Mouse (Mus musculus) megakaryocyte, embryonic 14.5 days (primary cell): ENCODE data around the gene Ddx41. TPM values are rescaled to one million over a fixed set of nuclear protein-coding genes. Genes with fewer than 3 reads are reported as not detected.
"Not testable (repeated sequence)": the region's sequence is repeated elsewhere in the genome, so short reads cannot be mapped to it uniquely, and the experiment has no call there.

ENCODE experiments used
- H3K27me3 ChIP-seq: replicated peaks from 2 replicates; pipeline ENCODE3; 2012; ENCODE audit warnings: inconsistent platforms
- H3K36me3 ChIP-seq: replicated peaks from 2 replicates; pipeline ENCODE3; 2012; ENCODE audit warnings: low read length, inconsistent platforms, mixed read lengths
- H3K4me1 ChIP-seq: 2 replicates; pipeline ENCODE4 v1.6.1; 2012; ENCODE audit warnings: inconsistent platforms
- H3K4me3 ChIP-seq: replicated peaks from 2 replicates; pipeline ENCODE3; 2012; ENCODE audit warnings: moderate library complexity, mild to moderate bottlenecking, inconsistent platforms
- H3K9me3 ChIP-seq: 2 replicates; pipeline ENCODE4 v1.6.1; 2012; ENCODE audit warnings: inconsistent platforms
- FLI1 ChIP-seq: IDR thresholded peaks from 2 replicates; pipeline ENCODE4 v1.6.1; 2012; ENCODE audit warnings: low read length, inconsistent platforms, mixed read lengths
- GATA1 ChIP-seq: IDR thresholded peaks from 3 replicates; pipeline ENCODE4 v1.6.1; 2012; ENCODE audit warnings: mixed read lengths, low read length, inconsistent platforms, borderline replicate concordance
- polyA plus RNA-seq: library from polyadenylated mRNA; stranded (reverse); fragments of >175 nt; gene quantifications from 2 replicates; pipeline ENCODE4 v1.2.3, GENCODE M21; 2012; ENCODE audit warnings: low replicate concordance; ENCODE audit not compliant: insufficient read depth

Gene Ddx41
- polyA plus RNA-seq, 1 experiment: 49.7 TPM

DNA sequence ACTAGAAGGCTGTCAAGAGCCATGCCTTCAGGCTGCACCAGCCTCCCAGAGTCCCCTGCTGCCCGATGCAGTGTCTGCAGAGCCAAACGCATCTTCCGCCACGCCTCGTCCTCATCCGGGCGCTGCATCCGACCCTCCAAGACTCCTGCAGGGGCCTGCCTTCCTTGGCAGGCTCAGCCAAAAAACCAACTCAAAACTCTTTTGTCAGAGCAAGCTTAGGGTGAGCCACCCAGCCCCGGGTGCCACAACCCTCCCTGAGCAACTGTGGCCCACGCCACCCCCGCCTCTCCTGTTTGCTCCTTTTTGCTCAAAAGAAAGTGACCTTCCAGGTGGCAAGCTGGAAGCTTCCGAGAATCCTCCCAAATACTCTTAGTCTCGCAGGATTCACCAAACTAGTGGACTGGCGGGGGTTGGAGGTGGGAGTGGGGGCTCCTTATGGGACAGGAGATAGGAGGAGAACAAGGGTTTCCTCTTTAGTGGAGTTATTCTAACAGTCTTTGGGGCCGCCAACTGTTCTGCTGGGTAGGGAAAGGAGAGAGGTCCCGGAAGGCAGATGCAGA, 33.3 kb upstream of the Ddx41 start:
- Histone ChIP-seq H3K9me3 (peaks cover 3% of the 10 kb centered on the region; the same call in 1 of the 2 replicates), H3K4me1 (peaks cover 51% of the 10 kb centered on the region), H3K36me3 (peaks cover 52% of the 10 kb centered on the region), H3K4me3 (peak overlapping the region; percentile 97), H3K27me3 (no peaks in the 10 kb centered on the region)
- TF ChIP-seq GATA1 (no peak), FLI1 (no peak)

DNA sequence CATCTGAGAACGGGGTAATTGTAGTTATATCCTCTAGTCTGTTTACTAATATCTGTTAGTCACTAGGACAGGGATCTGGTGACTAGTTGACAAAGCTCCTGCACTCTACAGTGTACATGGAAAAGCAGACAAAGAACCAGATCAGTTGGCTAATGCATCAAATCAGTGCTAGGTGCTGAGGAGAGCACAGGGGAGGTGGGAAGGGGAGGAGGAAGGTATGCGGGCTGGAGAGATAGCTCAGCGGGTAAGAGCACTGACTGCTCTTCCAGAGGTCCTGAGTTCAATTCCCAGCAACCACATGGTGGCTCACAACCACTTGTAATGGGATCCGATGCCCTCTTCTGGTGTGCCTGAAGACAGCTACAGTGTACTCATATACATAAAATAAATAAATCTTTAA, 32.1 kb upstream of the Ddx41 start:
- H3K4me3 ChIP-seq, H3K27me3 ChIP-seq, H3K9me3 ChIP-seq: not testable (repeated sequence)
- Histone ChIP-seq H3K4me1 (peaks cover 49% of the 10 kb centered on the region), H3K36me3 (peaks cover 61% of the 10 kb centered on the region)

DNA sequence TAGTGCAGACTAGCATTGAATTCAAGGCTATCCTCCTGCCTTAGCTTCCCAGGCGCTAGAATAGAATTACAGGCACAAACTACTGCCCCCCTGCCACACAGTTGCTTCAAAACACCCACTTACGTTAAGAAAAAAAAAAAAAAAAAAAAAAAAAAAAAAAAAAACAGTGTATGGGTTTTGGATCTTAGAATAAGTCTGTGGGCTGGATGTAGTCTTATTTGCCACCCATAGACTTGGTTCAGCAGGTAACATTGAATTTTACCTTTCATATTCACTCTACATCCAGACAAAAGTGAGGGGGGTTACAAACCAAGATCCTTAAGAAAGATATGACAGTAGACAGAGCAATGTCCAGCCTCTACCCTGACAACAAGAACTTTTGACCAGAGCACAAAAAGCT, 31.5 kb upstream of the Ddx41 start:
- TF ChIP-seq GATA1 (no peak), FLI1 (no peak)
- Histone ChIP-seq H3K36me3 (peaks cover 65% of the 10 kb centered on the region), H3K9me3 (no peaks in the 10 kb centered on the region), H3K4me1 (peaks cover 49% of the 10 kb centered on the region), H3K27me3 (no peaks in the 10 kb centered on the region), H3K4me3 (no peak overlapping the region)

GRCm38 (mm10) chr13:55567001-55567400, 30.5 kb upstream of the Ddx41 start:
- Histone ChIP-seq H3K4me1 (peaks cover 46% of the 10 kb centered on the region), H3K36me3 (peaks cover 68% of the 10 kb centered on the region)

GRCm38 (mm10) chr13:55563266-55563879, 26.9 kb upstream of the Ddx41 start:
- Histone ChIP-seq H3K9me3 (no peaks in the 10 kb centered on the region), H3K36me3 (peaks cover 84% of the 10 kb centered on the region), H3K4me3 (no peak overlapping the region), H3K4me1 (peaks cover 45% of the 10 kb centered on the region), H3K27me3 (no peaks in the 10 kb centered on the region)
- TF ChIP-seq GATA1 (no peak), FLI1 (no peak)

More at GRCm38 (mm10) chr13:55567001-55567400, 30.5 kb upstream of the Ddx41 start:
- no peak for TF ChIP-seq FLI1
- TF ChIP-seq GATA1: no peak
- H3K4me3 ChIP-seq: no peak overlapping the region
- no peaks in the 10 kb centered on the region for H3K27me3 ChIP-seq
- H3K9me3 ChIP-seq: no peaks in the 10 kb centered on the region

DNA sequence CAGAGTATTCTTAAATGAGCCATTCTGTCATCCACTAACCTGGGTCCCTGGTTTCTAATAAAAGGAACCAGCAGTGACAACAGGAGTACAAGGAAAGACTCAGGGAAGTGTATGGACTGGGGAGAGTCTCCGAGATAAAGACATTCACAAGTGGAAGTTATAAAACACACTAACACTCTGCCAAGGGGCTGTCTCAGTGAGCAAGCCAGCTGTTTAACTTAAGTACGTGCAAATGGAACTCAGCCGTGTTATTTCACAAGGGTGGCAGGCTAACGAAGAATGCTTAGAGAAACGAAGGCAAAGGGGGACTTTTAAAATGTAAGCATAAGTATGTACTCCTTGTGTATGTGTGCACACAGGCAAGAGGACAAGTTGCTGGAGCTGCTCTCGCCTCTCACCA, 21.0 kb upstream of the Ddx41 start:
- TF ChIP-seq GATA1 (no peak), FLI1 (no peak)
- H3K27me3 ChIP-seq: no peaks in the 10 kb centered on the region
- H3K36me3 ChIP-seq: peaks cover 87% of the 10 kb centered on the region
- H3K4me3 ChIP-seq: no peak overlapping the region
- peaks cover 22% of the 10 kb centered on the region for H3K4me1 ChIP-seq
- no peaks in the 10 kb centered on the region for H3K9me3 ChIP-seq

DNA sequence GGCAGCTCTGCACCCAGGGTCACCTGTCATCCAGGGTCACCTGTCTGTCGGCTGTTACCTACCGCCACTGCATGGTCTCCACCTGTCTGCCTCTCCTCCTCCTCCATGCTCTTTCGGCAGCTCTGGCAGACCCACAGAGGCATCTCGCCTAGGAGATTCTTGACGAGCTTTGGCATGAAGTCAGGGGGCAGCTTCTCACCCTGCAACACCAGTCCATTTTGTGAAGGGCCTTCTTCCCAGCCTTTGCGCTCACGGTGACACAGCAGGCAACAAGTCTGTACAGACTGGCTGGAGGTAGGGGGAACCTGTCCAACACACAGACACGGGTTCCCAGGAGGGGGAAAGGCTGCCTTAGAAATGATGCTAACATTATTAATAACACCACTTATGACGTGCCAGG, 19.5 kb upstream of the Ddx41 start:
- peaks cover 88% of the 10 kb centered on the region for H3K36me3 ChIP-seq
- H3K27me3 ChIP-seq: no peaks in the 10 kb centered on the region
- TF ChIP-seq FLI1: no peak
- no peak for TF ChIP-seq GATA1
- no peak overlapping the region for H3K4me3 ChIP-seq
- H3K4me1 ChIP-seq: peaks cover 18% of the 10 kb centered on the region
- no peaks in the 10 kb centered on the region for H3K9me3 ChIP-seq

- TF ChIP-seq FLI1 (no peak), GATA1 (no peak)
- Histone ChIP-seq H3K4me1 (peaks cover 20% of the 10 kb centered on the region), H3K4me3 (no peak overlapping the region), H3K36me3 (peaks cover 100% of the 10 kb centered on the region), H3K27me3 (no peaks in the 10 kb centered on the region), H3K9me3 (no peaks in the 10 kb centered on the region)
Measured at GRCm38 (mm10) chr13:55549061-55549460, 12.6 kb upstream of the Ddx41 start.

DNA sequence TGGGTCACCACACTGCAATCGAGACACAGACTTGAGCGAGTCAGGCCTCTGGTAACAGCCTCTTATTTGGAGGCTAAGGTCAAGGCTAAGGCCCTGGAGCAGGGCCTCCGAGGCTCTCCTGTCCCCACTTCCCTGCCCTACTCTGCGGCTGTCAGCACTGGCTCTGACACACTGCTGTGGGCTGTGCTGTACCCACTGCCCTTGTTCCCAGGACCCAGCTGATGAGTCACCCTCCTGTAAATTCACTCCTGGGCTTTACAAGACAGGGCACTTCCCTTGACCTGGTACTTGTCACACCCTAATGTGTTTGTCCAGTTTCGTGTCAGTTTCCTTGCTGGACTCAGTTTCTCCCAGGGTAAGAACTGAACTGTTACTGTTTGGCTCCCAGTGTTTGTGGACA, 12.0 kb upstream of the Ddx41 start:
- no peaks in the 10 kb centered on the region for H3K9me3 ChIP-seq
- H3K4me3 ChIP-seq: no peak overlapping the region
- TF ChIP-seq FLI1: no peak
- no peak for TF ChIP-seq GATA1
- peaks cover 100% of the 10 kb centered on the region for H3K36me3 ChIP-seq
- H3K27me3 ChIP-seq: no peaks in the 10 kb centered on the region
- H3K4me1 ChIP-seq: peaks cover 22% of the 10 kb centered on the region

- H3K4me3 ChIP-seq: no peak overlapping the region
- H3K36me3 ChIP-seq: peaks cover 100% of the 10 kb centered on the region
- H3K4me1 ChIP-seq: peaks cover 22% of the 10 kb centered on the region
- no peak for TF ChIP-seq FLI1
- TF ChIP-seq GATA1: no peak
- H3K27me3 ChIP-seq: no peaks in the 10 kb centered on the region
- H3K9me3 ChIP-seq: no peaks in the 10 kb centered on the region
Measured at GRCm38 (mm10) chr13:55547916-55548315, 11.5 kb upstream of the Ddx41 start.
